Mouse (Mus musculus) kidney, adult 11 months (tissue): ENCODE measurements at regions not wholly inside any gene's neighbourhood (a gene's known extent, or its start where the extent isn't known, plus 50 kb on each side); places are given as distances from the start of the nearest gene placed in this dataset.

Source experiments
- DNase-seq: peaks from one replicate; pipeline ENCODE4 v3.0.0; 2022

DNA sequence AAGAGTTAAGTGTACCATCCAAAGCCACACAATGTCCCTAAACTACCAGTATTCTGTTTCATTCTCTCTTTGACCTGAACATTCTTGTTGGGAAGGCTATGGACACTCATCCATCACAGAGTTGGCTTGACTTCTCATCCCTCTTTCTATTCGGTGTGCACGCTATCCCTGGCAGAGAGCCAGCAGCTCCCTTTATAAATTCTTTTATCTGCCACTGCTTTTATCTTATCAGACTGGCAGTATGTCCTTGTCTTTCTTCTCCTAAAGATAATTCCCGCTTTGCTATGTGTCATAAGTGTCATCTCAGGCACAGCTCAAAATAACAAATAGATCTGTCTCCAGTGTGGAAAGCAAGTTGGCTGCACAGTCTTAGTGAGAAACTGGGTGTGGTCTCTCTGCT, 106.6 kb upstream of the Lipc start:
- DNase-seq: no peak

DNA sequence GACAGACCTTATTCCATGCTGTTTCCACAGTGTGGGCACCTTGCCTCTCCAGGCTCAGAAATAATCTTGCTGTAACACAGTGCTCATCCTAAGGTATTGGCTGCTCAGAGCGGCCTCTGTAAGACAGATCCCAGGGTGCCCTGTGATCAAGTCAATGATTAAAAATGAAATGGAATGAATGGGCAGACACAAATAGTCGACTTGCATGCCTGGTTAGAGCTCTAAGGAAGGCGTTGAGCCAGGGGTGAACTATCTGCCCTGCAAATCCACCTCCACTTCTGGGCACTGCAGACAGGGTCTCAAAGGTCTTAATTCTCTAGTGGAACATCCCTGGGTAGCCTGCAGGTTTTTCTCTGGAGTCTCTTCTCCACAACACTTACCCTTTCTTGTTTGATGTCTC, 104.8 kb upstream of the Lipc start:
- peak; percentile 84 for DNase-seq

DNA sequence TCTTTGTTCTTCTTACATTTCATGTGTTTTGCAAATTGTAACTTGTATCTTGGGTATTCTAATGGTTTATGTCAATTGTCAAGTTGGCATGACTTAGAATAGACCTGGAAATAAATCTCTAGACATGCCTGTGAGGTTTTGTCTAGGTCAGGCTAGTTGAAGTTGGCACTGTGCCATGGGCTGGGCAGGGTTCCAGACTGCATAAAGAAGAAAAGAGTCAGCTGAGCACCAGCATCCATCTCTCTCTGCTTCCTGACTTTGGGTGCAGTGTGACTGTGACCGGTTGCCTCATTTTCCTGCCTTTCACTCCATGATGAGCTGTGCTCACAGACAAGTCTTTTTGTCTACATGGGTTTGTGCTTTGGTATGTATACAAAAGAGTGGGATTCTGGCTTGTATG, 91.9 kb upstream of the Lipc start:
- DNase-seq: peak; percentile 56

DNA sequence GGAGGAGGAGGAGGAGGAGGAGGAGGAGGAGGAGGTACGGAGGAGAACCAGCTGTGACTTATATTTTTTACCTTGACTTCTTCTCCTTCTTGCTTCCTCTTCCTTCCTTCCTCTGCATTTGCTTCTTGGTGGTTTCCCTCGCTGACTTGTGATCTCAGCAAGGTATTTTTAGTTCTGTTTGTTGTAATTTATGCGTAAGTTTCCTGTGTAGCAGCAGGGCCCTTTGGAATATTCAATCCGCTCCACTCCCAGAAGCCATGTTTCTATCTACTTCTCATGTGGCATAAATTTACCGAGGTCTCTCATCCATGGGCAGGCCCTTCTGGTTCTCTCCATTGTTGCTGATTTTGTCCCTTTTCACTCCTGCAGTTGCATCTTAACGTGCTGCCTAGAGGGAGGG, 83.3 kb upstream of the Lipc start:
- no peak for DNase-seq

DNA sequence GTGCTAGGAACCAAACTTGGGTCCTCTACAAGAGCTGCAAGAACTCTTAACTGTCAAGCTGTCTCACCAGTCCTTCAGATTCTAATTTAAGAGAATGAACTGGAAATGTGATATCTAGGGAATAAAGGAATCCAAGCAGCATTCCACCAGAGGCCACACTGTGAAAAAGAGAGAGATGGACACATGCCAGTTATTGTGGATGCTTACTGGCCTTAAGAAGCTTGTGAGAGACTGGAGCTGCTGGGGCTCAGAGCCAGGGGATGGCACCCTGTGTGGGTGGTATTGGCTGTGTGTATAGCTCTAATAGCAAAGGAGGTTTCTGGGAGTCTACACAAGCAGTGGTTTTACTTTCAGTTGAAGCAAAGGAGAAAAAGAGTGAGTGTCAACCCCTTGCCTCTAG, 80.1 kb upstream of the Lipc start:
- no peak for DNase-seq

DNA sequence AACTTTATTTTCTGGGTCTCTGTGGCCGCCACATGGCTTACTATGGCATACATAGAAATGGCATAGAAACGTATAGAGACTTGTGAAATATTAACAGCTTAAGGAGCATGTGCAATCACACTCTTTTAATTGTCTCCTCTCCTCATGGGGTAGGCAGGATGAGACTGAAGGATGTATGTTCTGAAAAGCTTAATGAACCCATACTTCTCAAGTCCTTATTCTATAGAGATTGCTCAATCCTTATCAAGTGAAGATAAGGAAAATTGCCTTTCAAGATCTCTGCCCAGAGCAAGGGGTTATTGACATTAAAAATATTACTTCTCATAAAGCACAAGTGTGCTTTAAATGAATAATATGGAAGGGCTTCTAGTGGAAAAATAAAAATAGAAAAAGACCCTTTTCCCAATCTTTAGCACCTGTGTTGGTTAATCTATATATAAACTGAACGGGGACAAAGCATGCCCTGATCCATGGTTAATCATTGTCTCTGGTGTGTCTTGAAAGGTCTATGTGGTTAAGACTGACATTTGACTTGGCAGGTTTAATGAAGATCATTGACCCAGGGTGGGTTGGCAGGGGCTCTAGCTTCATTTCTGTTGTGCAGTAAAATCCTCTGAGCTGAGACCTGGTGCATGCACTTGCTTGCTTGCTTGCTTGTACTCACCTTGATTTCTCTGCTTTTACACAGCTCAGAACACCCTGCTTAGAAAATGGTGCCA, 78.3 kb upstream of the Lipc start:
- peak; percentile 38 for DNase-seq

DNA sequence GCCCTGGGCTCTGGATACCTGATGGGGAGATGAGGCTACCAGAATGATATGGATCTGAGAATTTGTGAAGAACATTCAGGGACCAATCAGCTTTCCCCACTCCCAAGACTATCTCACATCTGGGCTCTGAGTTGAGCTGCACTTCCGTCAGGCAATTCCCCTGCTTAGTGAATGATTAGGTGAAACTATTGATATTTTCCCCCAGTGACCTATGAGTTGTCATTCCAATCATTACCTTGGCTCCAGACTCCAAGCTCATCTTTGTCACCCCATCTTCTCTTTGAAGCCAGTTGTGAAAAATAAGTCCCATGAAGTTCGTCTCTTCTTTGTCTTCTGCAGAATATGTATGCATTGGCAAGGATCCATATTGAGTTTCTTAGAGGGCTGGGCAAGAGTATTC, 76.1 kb upstream of the Lipc start:
- no peak for DNase-seq

DNA sequence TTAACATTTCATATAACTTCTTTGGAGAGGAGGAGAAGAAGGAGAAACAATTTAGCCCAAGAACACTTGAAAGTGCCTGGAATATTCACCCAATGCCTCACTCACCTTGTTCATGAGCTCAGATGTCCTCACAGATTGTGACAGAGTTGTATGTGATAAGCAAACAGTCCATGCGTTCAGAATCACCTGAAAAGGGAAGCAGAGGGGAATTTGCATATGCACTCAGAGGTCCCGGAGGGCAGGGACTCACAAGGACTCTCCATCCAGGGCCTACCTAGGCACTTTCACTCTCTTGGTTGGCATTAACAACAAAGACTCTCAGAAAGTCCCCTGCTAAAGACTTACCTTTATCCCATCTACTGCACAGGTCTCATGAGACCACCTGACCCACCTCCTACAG, 75.6 kb upstream of the Lipc start:
- no peak for DNase-seq

DNA sequence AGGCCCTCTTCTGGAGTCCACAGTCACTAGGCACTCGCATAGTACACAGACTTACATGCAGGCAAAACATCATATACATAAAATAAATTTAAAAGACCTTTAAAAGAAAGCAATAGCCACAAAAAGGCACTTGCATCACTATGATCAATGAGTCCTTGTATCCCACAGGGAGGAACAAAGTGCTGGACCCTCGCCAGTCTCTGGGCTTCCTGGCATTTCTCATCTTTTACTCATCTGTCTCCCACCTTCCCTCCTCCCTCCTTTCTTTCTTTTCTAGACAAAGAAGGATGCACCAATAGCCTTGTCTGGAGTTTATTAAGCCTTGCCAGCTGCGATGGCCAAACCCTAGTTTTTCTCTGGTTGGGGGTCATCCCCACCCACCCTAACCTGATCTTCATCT, 73.2 kb upstream of the Lipc start:
- no peak for DNase-seq

DNA sequence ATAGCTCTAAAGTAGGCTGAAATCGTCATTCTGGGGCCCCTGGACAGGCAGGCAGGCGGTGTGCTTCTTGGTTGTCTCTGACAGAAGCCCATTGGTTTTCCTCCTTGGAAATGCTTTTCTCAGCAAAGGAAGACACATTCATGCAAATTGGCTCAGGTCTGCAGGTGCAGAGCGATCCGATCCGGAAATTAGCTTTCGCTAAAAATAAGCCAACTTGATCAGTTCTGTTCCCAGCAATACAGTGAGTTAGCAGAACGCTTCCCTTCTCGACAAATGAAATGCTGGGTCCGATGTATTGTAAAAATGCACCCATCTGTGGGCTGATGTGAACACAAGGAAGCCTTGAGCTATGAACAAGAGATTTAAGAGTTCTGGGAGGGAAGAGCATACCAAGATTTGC, 66.2 kb upstream of the Lipc start:
- DNase-seq: no peak

DNA sequence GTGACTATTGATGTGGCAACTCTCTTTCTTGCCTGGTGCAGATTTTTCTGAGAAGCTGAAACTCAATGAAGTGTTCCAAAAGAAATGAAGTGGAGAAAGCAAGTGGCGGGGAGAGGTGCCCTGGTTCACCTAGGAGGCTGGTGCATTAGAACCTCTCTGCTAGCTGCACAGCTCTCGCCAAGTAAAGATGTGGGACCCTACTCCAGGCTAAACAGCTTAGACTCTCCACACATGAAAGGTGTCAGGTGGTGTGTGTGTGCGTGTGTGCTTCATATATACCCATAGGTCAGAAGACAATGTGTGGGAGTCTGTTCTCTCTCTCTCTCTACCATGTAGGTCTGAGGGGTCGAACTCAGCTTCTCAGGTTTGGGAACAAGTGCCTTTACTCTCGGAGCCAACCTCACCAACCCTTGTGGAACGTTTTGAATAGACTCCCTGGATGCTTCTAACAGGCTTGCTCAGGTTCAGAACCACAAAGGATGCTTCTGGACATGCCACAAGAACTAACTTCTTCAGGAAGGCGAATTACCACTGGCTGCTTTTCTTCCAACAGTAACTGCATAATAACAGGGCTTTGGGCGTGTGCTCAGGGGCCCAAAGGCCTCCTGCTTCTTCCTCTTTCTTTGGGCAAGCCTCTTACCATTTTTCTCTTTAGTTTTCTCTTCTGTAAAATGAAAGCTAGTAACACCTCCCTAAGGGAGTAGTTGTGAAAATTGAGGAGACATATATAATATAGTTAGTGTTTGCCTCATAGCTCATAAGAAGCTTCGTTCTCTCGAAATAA, 65.6 kb upstream of the Lipc start:
- no peak for DNase-seq

DNA sequence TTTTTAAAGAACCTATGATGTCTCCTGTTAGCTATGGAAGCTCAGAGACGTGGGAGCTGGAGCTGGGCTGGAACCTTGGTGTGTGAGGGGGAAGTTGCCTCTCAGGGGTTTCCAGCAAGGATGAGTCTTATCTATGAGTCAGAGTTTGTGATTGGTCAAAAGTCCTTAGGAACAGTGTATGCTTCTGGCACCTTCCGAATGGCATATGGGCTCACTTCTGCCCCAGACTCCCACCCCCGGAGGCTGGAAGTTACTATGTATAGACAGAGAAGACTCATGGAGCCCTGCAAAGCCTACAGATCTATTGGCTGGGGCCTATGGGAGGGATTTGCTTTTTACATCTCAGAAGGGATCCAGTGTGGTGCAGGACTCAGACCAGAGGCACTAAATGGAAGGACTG, 63.9 kb upstream of the Lipc start:
- no peak for DNase-seq

DNA sequence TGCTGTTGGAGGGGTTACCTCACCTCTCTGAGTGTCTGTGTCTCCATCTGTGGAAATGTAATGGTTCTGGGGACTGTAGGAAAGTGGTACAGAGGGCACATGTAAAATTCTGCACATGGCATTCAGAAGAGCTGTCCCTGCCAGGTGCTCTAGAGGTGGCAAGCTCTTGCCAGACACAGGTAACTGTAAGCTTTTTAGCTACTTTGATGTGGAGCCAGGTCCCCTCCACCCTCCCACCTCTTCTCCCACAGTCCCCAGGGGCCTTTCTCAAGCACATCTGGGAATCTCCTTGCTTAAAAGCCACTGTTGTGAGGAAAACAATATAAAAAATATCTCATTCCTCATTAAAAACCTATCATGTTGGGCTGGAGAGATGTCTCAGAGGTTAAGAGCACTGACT, 63.4 kb upstream of the Lipc start:
- no peak for DNase-seq

DNA sequence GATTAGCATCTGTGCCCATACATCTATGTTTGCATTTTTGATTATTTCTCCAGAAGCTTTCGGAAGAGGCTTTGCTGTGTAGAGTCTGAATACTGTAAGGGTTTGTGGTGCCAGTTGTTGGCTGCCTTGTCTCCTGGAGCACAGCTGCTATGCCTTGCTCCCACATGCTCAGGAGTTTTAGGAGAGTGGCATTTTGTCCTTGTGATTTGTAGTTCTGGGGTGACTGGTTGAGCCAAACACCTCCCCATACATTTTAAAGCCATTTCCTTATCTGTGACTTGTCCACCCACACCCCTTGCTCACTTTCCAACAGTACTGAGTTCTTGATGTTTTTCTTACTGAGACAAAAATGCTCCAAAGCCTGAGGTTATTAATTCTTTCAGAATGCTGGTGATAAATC, 60.4 kb upstream of the Lipc start:
- DNase-seq: no peak

DNA sequence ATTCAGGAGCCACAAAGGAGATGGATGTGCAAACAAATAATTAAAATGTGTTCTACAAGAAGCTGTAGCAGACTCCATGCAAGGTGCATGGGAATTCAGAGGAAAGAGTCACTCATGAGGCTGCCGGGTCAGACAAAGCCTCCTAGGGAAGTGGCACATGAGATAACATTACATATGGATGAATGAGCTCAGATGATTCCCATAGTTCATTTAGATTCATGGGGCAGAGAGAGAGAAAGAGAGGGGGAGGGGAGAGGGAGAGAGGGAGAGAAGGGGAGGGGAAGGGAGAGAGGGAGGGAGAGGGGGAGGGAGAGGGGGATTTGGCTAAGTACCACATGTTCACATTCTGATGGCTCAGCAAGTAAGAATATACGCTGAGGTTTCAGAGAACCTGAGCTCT, 52.6 kb upstream of the Lipc start:
- DNase-seq: no peak
